Mouse (Mus musculus) erythroblast, adult 5-6 weeks (primary cell): ENCODE measurements around the gene Gm10778. TPM values are rescaled to one million over a fixed set of nuclear protein-coding genes. Genes with fewer than 3 reads are reported as not detected.
A peak's percentile ranks its signal among the peaks of the same experiment; 100 is the strongest.

Experiments
- ATAC-seq: replicated peaks from 2 replicates; pipeline ENCODE4 v1.8.0; 2016; ENCODE audit warnings: moderate number of reproducible peaks, mild to moderate bottlenecking, moderate TSS enrichment, inconsistent platforms; ENCODE audit not compliant: poor library complexity, low FRiP score, severe bottlenecking
- total RNA-seq, 2 experiments: library from RNA; stranded (forward) in 1 of 2; stranded (reverse) in 1 of 2; fragments of 150-400 nt in 1 of 2; fragments of 200-764, 138-1000 nt in 1 of 2; gene quantifications; 2 replicates each; pipeline versions ENCODE4 v1.2.3 to v1.2.4; 2015 to 2017; ENCODE audit warnings: low replicate concordance in 2 of 2

Gene Gm10778
- total RNA-seq (2015; ENCODE audit: low replicate concordance) = 0.63 and 1.9 TPM in 2 replicates
- 1.4 TPM in 1 of 2 replicates, not detected in the other for total RNA-seq (2017; ENCODE audit: low replicate concordance)

DNA sequence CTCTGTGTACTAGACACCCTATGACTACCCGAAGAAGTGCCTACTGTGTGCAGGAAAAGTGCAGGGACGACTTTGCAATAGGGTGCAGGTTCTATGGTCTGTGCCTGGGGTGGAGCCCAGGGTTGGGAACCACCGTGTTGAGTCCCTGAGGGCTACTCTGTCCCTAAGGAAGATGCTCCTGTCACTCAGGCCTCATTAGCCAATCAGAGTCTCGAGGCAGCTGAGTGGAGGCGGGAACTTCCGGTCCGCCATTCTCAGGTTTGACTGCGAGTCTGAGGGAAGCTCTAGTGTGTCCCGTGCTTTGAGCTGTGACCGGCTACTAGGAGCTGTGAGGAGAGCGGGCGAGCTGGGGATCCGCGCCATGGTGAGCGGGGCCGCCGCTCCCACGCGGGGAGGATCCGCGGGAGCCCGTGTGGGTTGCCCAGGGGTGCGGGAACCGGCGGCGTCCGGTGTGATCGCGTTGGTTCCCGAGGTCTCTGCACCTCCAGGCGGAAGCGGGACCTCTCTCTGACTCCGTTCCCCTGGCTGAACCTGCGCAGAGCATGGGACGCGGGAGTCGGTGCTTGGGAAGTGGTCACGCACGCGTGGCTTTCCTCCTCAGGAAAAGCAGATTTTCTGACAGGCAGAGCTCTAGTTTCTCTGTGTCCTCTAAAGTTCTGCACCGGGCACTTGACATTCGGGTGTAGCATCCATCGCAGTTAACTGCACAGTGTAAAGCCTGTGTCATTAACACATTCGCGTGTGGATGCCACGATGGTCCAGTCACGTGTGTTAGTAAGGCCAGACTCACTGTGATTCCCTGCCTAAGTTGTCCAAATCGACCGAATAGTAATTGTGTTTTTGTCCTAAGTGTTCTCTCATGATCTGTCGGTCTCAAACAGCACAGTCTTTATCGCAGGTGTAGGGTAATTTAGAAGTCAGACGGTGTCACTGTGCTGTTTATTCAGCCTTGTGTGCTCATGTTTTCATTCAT lies at the start of gene Gm10778:
Gene Gm10778 (plus strand): TSS at position 257 of the 973 bp plus-strand sequence.
- ATAC-seq = peak; percentile 99

DNA sequence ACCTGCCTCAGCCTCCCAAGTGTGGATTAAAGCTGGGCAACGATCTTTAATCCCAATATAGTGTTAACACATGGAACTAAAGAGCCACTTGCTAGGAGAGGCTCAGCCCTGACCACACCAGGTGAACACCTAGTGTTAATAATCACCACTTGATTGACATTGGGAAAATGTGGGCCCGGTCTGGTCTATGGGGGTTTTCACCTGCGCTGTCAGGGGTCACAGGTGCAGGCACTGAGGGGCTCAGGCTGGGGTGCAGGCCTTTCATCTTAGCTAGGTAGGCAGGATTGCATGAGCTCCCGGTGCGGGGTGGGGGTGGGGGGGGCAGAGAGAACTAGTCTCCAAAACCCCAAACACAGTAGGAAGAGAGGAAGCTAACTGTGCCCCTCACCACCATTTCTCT lies 49.2 kb upstream of the Gm10778 start:
- no peak for ATAC-seq

DNA sequence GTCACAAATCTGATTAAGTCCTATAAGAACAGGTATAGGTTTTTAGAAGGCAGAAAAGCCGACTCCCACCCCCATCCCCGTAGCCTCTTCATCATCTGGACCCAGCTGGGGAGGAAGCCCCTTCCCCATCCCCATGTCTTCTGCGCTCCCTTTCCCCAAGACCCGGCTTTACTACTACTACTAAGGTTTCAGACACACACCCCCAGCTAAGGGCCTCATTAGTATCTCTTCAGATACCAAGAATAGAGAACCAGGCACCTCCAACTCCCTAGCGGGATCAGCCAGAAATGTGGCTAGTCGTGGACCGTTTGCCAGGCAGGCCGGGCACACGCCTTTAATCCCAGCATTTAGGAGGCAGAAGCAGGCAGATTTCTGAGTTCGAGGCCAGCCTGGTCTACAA lies 48.8 kb upstream of the Gm10778 start:
- ATAC-seq = no peak

DNA sequence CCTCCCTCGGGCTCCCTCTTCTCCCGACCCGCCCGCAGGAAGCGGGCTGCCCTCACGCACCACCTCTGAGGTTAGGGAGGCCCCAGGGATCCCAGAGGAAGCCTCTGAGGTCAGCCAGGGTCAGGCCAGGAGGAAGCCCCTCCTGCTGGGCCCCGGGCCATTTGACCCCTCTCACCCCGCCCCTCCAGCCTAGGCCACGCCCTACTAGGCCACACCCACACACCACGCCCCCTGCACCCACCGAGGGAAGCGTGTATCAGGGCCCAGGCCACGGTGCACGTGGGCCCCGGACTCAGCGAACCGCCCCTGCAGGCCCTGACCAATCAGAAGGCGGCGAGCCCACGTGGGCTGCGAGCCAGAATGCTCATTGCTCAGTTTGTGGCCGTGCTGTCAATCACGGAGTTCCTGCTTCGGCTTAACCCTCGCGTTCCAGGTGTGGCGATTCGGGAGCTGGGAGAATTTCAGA lies 48.1 kb upstream of the Gm10778 start, which contains the start of gene Tle6:
Gene Tle6 (minus strand): TSS at position 336 of the 466 bp plus-strand sequence.
- ATAC-seq = peak; percentile 69

DNA sequence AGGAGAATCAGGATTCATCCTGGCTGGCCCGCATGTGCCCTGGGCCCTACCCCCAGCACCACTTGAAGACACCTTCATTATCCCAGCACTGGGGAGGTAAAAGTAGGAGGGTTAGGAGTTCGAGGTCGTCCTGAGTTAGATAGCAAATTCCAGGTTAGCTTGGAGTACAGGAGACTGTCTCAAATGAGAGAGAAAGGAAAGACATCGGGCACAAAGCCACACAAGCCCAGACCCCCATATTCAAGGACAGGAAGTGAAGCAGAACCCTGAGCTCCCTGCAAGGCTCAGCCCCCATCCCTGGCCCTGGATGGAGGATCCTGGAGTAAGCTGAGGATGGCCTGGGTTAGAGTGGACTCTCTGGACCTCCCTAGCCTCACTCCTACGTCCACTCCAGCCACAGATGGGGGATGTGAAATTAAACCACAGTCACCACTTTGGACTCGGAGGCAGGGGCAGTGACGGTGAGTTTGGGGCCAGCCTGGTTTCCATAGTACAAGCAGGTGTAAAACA lies 47.4 kb upstream of the Gm10778 start:
- no peak for ATAC-seq

DNA sequence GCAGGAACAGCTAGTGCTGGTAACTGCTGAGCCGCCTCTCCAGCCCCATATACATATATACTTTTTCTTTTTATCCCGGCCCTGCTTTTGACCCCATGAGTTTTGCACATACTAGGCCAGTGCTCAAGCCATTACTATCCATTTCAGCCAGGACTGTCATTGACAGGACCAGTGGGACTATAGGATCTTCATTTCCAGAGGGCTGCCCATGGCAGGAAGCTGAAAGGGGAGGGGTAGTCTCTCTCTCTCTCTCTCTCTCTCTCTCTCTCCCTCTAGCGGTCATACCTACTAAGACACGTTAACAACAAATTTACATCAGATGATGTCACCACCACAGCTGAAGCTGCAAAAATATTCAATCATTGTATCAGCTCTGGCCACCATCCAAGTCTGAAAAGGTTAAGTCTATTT lies 46.1 kb upstream of the Gm10778 start:
- ATAC-seq = no peak

DNA sequence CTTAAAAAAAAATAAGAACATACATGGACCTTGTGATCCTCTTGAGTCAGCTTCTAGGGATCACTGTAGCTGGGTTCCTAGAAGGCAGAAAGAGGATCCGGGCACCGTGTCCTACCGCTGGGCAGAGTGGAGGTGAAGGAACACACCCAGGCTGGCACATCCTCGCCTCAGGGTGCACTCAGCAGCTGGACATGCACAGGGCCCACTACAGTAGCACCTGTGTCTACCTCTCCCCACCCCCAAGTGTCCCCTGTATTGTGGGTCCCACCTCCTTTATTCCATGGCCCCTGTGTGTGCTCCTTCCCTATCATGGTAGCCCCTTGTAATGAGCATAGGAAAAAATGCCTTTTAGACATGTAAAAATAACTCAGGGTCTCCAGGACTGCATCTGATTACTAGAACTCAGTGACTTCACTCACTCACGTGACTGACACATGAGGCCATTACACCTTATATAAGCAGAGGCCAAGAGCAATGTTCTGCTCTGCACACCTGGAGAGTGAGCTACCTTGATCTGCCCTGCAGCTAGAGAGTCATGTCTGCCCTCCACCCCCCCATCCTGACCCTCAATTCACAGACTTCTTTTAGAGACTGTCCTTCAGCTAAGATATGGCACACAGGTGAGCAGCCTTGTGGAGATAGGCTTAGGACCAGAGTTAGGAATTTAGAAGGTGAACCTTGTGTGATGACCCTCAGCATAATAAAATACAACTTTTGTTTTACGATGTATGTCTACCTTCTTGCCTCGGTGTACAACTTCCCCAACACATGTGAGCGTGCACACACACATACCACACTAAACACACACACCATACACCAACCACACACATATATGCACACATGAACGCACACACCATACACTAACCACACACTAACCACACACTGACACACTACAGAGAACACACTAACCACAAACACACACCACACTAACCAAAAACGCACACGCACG lies 44.6 kb upstream of the Gm10778 start:
- no peak for ATAC-seq

DNA sequence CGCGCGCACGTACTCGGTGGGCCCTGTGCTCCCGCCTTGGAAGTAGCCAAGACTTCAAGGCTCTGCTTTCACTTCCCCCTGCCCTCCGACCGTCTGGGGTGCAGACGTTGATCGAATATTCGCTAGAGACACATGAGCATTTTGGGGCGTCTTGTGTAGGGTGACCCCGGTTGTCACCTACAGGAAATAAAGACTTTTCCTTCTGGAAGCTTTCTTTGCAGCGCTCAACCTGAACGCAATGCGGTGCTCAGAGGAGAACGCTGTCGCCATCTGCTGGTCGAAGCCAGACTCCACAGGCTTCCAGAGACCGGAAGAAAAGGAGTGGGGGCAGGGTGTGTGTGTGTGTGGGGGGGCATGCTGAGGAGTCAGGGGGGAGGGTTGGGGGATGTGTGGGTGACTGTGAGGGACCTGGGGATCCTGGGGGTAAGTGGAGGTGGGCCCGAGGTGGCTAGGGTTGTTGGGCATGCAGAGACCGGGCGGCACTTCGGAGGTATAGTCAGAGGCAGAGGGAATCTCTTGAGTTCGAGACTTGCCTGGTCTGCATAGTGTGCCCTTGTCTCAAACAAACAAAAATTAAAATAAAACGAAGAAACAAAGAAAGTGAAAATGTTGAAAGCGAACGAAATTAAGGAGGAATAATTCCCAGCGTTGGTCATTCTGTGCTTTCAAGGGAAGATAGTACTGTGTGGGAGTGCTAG lies 43.7 kb upstream of the Gm10778 start:
- peak; percentile 69 for ATAC-seq

DNA sequence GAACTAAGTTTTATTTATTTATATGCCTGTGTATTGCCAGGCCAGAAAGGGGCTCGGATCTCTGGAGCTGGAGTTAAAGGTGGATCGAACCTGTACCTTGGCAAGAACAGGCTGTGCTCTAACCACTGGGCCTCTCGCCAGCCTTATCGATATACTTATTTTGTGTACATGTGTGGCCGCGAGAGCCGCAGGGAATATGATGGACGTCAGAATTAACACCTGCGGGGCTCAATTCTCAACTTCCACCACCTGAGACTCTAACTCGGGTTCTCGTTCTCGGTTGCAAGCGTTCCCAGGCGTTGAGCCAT lies 43.2 kb upstream of the Gm10778 start:
- ATAC-seq = no peak

DNA sequence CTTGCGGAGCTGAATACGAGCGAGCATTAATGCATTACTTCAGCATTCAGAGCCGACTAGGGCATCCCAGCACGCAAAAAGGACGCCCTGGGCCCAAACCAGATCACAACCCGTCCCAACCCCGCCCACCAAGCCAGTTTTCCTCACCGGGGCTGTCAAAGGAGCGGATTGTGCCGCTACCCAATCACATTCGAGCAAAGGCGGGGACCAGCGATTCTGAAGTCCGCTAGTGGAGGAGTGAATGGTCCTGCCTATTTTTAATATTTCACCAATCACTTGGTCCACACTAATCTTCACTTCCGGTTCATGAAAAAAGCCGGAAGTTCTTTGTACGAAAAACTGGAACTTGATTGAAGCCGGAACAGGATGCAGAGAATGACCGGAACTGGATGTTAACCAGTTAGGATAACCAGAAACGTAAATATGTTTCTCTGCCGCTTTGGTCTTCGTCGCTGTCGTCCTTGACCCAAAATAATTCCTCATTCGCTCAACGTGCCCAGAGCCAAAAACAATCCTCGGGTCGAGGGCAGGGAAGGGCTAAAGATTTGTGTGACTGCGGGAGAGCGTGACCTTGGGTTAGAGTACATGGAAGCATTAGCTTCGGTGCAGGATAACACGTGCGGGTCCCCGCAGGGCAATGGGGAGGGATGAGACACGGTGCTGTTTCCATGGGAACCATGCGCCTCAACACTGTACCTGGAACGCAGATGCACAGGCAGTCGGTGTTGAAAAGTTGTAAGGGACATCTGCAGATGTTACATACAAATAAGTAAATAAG lies 42.7 kb upstream of the Gm10778 start, which contains the start of gene BC025920:
Gene BC025920 (plus strand): TSS at position 297 of the 778 bp plus-strand sequence.
- peak; percentile 94 for ATAC-seq

DNA sequence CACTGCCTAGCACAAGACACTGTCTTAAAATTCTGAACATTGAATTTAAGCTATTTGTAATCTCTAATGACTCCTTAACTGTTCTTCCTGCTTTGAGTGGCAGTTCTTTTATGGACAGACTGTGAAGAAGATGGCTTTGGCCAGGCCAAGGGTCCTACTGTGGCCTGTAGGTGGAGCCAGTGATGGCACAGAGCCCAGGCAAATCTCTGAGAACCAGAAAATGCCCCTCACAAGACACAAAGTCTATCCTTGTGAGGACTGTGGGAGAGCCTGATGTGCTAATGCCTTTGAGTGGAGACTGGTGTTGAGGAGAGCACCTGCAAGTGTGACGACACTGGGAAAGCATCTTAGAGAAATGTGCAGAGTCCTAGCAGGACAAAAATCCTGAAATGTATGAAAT lies 40.6 kb upstream of the Gm10778 start:
- no peak for ATAC-seq

DNA sequence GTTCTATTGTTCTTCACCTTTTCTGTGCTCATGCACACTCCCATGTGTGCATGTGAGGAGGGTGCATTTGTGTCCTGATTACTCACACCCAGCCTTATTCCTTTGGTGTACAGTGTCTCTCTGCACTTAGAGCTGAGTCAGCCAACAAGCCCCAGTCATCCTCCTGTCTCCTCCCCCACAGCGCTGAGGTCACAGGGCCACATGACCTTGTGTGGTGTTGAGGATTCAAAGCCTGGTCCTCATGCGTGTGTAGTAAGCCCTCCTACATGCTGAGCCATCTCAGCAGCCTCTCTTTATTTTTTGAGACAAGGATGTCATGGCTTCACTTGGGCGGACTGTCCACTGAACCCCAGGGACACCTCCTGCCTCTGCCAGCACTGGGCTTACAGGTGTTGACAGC lies 36.1 kb upstream of the Gm10778 start:
- ATAC-seq = no peak

DNA sequence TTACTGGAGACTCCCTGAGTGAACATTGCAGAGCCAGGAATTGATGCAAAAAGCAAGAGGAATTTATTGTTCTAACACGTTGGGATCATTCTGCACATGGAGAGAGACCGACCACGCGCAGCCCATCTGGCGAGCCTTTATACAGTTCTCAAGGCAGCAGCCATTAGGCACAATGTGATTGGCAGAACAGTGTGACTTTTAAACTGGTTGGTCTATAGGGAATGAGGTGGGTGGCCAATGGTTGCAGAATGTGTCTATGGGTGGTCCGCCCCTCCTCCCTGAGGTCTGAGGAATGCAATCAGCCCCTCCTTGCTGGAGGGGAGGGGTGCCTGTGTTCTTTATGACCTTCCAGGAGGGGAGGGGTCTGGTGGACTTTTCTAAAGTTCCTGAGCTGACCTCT lies 33.4 kb upstream of the Gm10778 start:
- ATAC-seq = no peak

DNA sequence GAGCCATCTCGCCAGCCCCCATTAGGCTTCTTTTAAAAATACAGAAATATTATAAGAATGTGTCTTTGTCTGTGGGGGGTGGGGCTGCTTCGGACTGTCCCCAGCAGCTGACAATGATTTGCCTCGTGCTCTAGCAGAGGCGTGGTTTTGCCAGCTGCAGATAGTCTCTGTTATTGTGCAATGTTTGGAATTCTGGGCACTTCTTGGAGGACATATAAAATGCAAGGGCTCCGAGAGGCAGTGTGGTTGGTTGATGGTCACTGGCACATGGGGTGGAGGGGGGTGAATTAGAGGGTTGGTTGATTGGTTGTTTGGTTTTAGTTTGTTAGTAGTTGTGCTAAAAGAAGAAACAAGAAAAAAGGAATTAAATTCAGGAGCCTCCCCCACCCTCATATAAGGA lies 28.9 kb upstream of the Gm10778 start:
- no peak for ATAC-seq

DNA sequence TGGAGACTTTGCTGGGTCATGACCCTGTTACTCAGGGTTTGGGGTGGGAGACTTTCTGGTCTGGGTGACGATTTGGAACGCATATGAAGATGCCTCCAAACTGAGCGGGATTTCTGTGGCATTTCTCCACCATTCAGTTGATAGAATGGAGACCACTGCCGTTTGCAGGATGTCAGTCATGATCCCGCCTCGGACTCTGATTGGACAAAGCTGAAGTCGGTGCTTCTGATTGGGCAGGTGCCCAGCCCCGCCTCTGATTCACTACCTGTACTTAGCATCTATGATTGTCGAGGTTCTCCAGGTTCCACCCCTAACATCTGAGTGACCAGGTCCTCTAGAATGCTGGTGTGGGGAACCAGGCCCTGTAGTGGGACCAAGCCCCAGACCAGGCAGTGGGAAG lies 28.1 kb upstream of the Gm10778 start:
- no peak for ATAC-seq

DNA sequence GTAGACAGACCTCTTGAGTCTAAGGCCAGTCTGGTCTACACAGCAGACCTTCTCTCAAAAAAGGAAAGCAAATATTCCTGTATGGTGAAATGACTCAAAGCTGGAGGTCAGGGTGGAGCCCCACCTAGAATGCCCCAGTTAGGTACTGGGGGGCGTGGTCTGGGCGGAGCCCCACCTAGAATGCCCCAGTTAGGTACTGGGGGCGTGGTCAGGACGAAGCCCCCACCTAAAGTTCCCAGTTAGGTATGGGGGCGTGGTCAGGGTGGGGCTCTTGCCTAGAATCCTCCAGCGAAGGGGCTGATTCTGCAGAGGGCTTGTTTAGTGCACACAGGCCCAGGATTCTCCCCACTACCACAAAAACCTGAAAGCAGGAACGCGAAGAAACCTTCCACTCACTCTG lies 25.4 kb upstream of the Gm10778 start:
- ATAC-seq = no peak

DNA sequence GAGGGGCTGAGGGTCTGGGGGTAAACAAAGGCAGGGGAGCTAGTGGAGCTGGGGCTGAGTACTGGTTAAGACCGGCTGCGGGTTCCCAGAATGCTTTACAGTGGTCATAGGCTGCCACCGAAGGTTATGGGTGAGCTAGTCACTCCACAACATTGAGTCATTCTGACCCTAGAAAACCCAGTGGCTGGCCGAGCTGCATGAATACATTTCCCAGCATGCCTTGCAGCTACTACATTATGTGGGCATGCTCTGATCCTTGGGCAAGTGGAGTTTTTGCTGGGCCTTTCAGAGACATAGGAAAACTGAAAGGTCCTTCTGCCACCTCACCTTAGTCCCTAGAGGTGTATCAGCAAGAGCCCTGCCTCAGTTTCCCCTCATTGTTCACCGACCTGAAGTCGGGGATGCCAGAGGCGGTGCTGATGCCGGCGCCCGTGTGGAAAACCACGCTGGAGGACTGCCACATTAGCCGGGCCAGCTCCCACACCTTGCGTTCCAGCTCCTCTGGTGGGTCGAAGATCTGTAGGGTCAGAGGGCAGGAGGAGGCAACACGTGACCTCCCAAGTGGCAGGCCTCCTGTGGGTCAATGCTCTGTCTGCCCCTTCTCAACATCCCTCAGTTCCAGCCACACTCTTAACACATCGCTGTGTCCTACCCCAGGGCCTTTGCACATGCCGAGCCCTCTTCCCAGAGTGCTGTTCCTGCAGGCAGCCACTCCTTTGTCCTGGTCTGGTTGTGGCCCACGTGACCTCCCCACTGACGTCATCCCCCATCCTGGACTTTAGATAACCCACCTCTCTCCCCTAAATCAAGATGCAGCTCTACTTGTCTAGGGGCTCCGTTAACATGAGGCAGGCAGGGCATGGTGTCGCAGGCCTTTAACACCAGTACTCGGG lies 22.5 kb upstream of the Gm10778 start:
- no peak for ATAC-seq
